Mouse (Mus musculus) c-Kit-negative CD71-positive TER-119-positive erythroid progenitor cells, embryonic 14.5 days (primary cell): ENCODE results near the gene Ugt1a6a.

ENCODE experiments used
- DNase-seq: peaks from one replicate; pipeline ENCODE4 v3.0.0-alpha.2; 2013; ENCODE audit warnings: low read depth, low spot score

The Ugt1a6a gene

GRCm38 (mm10) chr1:88249596-88249995, 115.0 kb downstream of the Ugt1a6a start:
- no peak for DNase-seq

- no peak for DNase-seq
These were observed 115.4 kb downstream of the Ugt1a6a start for GRCm38 (mm10) chr1:88250023-88250422.

- no peak for DNase-seq
These were observed 118.5 kb downstream of the Ugt1a6a start for GRCm38 (mm10) chr1:88253106-88253505.

- no peak for DNase-seq
These were observed 118.9 kb downstream of the Ugt1a6a start for GRCm38 (mm10) chr1:88253540-88253939.

- DNase-seq, result no peak
These were observed 120.3 kb downstream of the Ugt1a6a start for GRCm38 (mm10) chr1:88254793-88255465.

- DNase-seq, result no peak
These were observed 120.9 kb downstream of the Ugt1a6a start for GRCm38 (mm10) chr1:88255466-88255857.

- DNase-seq, result no peak
These were observed 121.6 kb downstream of the Ugt1a6a start for GRCm38 (mm10) chr1:88255989-88256754.

- DNase-seq, result no peak
These were observed 122.5 kb downstream of the Ugt1a6a start for GRCm38 (mm10) chr1:88256886-88257663.

GRCm38 (mm10) chr1:88257681-88258080, 123.1 kb downstream of the Ugt1a6a start:
- DNase-seq, result no peak

GRCm38 (mm10) chr1:88258361-88258760, 123.8 kb downstream of the Ugt1a6a start:
- DNase-seq, result no peak

- no peak for DNase-seq
These were observed 124.5 kb downstream of the Ugt1a6a start for GRCm38 (mm10) chr1:88258881-88259642.

GRCm38 (mm10) chr1:88259643-88260024, 125.0 kb downstream of the Ugt1a6a start:
- DNase-seq, result no peak

GRCm38 (mm10) chr1:88260114-88260513, 125.5 kb downstream of the Ugt1a6a start:
- DNase-seq, result no peak

- DNase-seq, result no peak
These were observed 126.2 kb downstream of the Ugt1a6a start for GRCm38 (mm10) chr1:88260604-88261377.

- no peak for DNase-seq
These were observed 127.1 kb downstream of the Ugt1a6a start for GRCm38 (mm10) chr1:88261706-88262105.

GRCm38 (mm10) chr1:88262255-88262654, 127.6 kb downstream of the Ugt1a6a start:
- DNase-seq, result no peak

GRCm38 (mm10) chr1:88262961-88263360, 128.4 kb downstream of the Ugt1a6a start:
- DNase-seq, result no peak

- no peak for DNase-seq
These were observed 129.2 kb downstream of the Ugt1a6a start for GRCm38 (mm10) chr1:88263778-88264177.

GRCm38 (mm10) chr1:88264237-88264868, 129.7 kb downstream of the Ugt1a6a start:
- no peak for DNase-seq

- no peak for DNase-seq
These were observed 130.2 kb downstream of the Ugt1a6a start for GRCm38 (mm10) chr1:88264869-88265240.
